Mouse (Mus musculus) layer of hippocampus, adult 18-20 months (tissue): ENCODE data around the gene Tmem132d. TPM values are rescaled to one million over a fixed set of nuclear protein-coding genes. Genes with fewer than 3 reads are reported as not detected.
A peak's percentile ranks its signal among the peaks of the same experiment; 100 is the strongest.

ENCODE experiments used
- DNase-seq, 2 experiments: peaks; one replicate each; pipeline ENCODE4 v3.0.0; 2022; ENCODE audit warnings: low spot score in 2 of 2
- long read RNA-seq: library from polyadenylated mRNA; stranded (forward); transcript quantifications from one replicate; pipeline ENCODE4 v2.0.0, GENCODE M21; 2021
- total RNA-seq, 2 experiments: library from RNA; stranded (reverse); gene quantifications; 2 replicates each; pipeline ENCODE4 v1.2.3; 2021

The Tmem132d gene
- total RNA-seq, result 10 to 100 TPM; 20.0 to 20.1 TPM
- long read RNA-seq, full-length matches to known transcripts, result 13 of 23 reads
- long read RNA-seq, partial matches to known transcripts, result 4 of 23 reads
- long read RNA-seq, other reads (novel, unspliced or antisense), result 6 of 23 reads

DNA sequence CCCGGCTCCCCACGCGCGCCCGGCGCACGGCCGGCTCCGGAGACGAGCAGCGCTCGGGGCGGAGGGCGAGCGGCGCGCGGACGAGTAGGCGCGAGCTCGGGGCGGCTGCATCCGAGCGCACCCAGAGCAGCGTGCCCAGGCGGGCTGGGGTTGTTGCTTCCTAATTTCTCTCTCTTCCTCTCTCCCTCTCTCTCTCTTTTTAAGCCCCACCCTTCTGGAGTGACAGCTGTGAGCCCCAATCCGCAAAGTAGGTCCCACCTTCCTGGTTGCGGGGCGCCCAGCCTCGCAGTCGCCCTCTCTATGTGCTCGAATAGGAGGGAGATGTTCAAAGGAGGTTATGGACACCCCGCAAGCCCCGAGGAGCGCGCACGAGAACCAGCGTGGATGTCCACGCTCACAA, at the start of gene Tmem132d:
Gene Tmem132d, minus strand, starts transcription at position 162 of the 400 bp plus-strand sequence.
- peak; percentile 59 to 77 for DNase-seq

DNA sequence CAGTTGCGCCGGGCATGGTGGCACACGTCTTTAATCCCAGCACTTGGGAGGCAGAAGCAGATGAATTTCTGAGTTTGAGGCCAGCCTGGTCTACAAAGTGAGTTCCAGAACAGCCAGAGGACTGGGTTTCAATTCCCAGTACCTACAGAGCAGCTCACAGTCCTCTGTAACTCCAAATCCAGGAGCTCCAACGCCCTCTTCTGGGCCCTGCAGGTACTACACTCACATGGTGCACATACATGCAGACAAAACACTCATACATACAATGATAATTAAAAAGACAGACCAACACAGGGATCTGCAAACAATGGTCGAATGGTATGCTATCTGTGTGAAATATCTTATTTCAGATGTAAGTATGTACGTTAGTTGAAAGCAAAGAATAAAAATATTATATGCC, 47.9 kb upstream of the Tmem132d start:
- no peak for DNase-seq

DNA sequence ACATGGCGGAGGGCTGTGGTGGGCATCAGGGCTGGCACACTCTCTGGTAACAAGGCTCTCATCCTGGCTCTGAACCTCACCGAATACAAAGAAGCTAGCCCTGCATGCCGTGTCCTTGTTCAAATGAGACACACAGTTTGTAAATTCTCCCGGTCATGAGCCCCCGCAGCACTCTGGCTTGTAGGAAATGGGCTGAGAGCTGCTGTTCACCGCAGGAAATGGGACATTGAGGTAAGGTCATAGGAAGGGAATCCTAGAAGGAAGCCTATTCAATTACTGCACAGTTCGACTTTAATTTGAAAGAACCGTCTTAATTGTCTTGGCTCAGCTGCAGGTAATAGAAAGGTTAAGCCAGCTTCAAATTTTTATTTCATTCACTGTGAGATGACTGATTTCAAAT, 42.5 kb upstream of the Tmem132d start:
- no peak for DNase-seq

DNA sequence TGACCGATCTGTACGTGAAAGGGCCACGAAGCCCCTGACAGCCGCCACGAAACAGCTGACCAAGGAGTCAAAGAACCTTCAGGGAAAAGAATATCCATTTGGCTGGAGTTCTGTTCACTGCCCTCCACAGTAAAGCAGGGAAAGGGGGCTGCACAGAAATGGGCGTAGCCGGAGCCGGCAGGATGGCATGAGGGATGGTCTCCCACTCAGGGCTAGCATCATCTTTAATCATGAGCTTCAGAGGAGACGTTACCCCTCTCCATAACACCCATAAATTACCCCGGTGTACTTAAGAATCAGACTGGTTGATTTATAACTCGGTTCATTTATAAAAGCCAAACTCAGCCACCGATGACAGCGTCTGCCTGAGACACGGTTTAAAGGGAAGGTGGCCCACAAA, 36.9 kb upstream of the Tmem132d start:
- DNase-seq, result no peak

DNA sequence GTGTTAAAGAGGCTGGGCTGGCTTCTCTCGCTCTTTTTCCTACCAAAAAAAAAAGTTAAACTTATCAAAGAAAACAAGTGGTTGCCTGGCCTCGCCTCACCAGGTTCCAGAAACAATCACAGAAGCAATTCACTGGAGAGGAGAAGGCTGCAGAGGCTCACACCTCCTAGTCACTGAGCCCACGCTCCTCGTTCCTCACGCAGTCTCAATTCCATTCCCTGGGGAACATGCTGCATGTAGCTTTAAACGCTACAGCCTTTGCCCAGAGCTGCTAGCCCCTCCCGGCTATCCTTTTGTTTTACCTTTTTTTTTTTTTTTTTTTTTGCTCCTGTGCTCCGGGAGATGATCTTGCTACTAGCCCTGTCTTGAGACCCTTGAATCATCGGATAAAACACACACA, 31.6 kb upstream of the Tmem132d start:
- no peak for DNase-seq

DNA sequence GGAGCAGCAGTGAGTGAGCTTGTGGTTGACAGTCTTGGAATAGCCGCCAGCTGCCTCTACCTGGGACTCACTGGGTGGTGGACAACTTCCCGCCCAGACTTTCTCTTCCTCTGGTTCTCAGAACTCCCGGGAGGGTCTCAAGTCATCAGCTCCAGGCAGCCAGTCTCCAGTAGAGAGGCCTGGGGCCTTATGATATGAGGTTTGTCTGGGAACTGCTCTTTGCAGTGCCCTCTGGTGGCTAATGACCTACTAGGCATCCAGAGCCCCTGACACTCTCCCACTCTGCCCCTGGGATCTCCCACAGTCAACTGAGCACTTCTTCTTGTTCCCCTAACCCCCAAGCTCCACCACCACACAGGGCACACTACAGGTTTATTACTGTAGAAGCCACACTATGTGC, 27.7 kb upstream of the Tmem132d start:
- no peak for DNase-seq

DNA sequence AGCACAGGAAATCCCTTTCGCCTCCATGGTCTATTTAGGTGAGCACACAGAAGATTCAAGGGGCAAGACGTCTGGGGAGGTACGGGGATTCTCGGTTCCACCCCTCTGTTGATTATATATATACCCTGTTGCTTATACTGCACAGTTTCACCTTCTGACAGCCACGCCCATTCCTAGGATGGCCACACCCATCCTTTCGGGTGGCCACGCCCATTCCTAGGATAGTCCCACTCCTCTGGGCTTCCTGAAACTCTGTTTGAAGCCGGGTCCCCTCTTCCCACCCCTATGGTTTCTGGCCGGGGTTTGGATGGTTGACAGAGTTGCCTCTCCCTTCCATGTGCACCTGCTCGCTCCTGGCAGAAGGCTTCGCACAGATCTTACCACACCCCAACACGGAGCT, 22.9 kb upstream of the Tmem132d start:
- DNase-seq, result no peak

DNA sequence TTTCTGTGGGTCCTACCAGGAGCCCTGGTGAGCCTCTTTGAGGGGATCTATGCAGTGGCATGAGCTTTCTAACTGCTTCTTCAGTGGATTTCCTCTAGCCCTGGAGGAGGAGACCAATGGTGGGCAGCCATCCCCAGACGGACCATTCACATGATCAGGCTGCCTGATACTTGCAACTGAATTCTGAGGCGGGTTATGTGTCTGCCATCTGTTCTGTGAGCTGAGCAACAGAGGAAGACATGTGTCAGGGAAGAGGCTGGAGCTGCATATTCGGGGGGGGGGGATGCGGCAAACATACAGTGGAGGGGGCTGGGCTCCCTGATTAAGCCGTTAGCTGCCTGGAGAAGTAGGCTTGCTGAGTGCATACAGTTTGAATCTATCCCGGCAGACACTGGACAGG, 19.3 kb upstream of the Tmem132d start:
- DNase-seq, result peak in 1 of 2 experiments; percentile 46

DNA sequence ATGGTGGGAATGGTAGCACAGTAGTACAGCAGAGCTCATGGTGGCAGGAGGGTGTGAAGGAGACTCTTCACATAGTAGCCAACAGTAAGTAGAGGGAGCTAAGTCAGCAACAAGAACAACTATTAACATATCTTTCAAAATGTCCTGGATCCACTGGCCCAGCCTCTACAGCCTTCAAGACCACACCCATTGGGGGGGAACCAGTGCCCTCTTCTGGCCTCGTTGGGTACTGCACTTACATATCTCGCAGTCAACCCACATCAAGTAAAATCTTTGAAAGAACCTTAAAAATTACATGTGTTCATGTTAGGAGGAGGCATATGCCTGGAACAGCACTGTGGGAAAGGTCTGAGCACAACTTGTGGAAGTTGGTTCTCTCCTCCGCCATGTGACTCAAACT, 17.9 kb upstream of the Tmem132d start:
- DNase-seq, result no peak

DNA sequence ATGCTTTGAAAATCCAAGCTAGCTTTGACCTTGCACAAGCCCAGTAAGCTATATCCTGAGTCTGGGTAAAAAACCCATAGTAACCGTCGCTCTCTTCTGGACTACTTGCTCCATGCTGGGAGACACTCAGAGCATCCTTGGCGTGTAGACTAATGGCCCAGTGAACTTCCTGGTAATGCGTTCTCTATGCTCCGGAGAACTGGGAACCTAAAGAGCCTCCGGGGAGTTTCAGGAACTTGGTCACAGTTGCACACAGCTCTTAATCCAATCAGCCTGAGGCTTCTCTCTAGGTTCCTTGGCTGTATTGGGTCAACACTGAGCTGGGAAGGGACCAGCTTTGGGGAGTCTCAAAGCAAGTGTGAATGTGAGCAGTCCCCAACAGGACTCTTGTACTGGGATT, 12.0 kb upstream of the Tmem132d start:
- no peak for DNase-seq

DNA sequence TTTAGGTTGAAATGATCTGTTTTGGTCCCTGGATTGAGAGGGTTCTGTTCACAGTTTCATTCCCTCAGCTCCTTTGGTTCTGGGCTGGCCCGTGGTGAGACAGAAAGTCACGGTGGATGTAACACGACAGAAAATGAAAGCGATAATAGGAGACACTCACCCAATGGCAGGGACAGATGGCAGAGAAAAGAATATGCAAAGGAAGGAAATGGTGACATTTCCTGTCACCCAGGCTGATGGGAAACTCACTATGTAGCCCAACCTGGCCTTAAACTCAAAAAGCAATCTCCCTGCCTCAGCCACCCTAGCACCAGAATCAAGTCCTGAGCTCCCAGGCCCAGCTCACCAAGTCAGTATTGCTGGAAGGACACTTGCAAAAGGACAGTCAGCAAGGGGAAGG, 11.0 kb upstream of the Tmem132d start:
- no peak for DNase-seq

DNA sequence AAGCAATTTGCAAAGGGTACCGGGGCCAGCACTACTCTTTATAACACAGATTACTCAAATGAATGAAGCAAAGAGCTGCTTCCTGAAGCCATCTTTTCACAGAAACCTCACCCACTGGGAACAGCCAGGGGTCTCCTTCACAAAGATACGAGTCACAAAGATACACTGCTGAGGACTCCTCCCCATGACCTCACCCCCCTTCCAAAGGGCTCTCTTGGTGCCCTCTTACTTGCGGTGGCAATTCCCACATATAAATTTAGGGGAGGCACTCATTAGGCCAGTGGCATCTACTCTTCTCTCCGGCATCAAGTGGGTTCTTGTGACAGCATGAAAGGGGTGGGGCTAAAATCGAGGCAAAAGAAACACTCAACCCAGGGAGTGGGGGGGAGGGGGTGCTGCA, 8.2 kb upstream of the Tmem132d start:
- DNase-seq, result no peak

DNA sequence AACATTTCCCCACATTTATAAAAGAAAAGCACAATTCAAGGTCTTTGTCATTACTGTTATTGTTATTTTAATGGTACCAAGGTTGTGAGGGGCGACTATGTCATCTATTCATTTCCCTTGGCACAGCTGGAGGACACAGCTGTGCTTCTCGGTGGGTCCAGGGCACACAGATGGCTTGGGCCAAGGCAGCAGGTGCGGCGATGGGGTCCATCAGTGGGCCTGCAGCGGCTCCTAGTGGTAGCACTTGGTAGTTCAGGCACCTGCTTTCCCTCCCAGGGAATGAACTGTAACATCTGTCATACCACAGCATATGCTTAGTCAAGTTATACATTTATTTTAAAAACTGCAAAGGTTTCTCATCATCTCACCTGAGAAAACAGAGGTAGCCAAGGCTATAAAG, 7.0 kb upstream of the Tmem132d start:
- peak; percentile 41 to 77 for DNase-seq

DNA sequence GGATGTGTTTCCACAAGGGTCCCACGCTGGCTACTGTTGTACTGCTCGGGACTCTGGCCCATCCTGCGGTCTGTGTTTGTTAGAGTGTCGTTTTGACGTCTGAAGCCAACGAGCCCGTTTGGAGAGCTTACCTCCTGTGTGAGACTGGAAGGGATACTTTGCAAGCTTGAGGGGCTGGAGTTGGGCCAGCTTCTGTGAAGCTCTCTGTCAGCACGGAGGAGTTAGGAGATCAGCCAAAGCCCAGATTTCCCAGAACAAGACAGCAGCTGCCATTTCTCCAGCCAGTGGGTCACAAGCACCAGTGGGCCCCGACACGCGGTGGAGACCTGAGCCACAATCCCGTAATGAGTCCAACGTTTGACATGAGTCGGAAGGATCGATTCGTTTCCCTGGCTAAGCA, 5.2 kb upstream of the Tmem132d start:
- no peak for DNase-seq

DNA sequence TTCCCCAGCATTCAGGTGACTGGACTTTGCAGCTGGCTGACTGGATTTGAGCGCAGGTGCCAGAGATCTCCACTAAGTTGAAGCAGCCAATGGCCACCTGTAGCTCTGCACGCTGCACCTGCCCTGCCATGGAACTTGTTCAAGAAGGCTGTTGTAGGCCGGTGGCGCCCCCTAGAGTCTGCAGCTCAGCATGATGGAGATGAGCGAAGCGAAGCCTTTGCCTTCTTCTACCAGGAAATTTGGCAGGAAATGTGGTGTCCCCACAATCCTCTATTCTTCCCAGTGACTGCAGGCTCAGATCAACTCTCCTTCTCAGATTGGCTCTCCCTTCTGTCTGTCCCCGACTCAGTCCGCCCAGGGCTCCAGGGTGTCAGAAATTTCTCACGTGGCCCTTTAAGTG, 4.0 kb upstream of the Tmem132d start:
- peak; percentile 76 to 93 for DNase-seq

DNA sequence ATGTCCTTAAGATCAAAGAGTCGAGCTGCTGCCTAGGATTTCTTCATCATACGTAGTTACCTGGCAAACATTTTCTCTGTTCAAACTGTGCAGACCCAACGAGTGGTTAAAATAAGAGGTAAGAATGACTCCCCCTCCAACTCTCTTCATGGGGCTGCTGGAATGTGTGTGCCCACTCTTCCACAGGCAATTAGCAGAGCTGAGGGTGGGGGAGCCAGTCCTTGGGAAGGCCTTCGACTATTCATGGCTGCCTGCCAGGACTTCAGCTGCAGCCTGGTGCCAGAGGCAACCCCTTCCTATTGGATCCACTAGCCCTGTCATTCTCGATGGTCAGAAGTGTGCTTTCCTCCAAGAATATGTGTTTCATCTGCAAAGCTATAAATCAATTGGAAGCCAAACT, 2.8 kb upstream of the Tmem132d start:
- no peak for DNase-seq

DNA sequence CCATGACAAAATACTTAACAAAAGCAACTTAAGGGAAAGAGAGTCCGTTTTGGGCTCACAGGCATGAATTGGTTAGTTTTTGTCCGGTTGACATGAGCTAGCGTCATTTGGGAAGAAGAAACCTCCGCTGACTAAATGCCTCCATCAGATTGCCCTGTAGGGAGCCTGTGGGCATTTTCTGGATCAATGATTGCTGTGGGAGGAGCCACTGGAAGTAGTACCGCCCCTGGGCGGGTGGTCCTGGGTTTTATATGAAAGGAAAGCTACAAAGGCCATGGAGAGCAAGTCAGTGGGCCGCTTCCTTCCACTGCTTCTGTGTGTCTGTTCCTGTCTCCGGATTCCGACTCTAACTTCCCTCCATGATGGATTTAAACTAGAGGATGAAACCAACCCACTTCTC, 909 bp upstream of the Tmem132d start:
- no peak for DNase-seq

DNA sequence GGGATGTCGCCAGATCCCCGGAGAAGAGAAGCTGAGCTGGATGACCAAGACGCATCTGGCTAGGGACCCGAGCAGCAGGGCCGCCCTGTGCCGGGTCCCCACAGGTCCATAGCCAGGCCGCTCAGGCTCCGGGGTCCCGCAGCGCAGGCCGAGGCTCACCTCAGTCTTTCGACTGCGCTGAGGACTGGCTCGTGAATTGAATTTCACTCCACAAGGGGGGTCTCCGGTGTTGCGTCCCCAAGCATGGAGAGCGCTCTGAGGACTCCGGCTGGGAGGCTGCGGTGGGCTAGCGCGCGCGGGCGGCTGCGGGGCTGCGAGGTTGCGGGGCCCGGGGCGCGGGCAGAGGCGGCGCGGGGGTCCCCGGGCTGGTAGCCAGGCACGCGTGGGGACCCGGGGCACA, 455 bp downstream of the Tmem132d start:
- DNase-seq, result no peak

DNA sequence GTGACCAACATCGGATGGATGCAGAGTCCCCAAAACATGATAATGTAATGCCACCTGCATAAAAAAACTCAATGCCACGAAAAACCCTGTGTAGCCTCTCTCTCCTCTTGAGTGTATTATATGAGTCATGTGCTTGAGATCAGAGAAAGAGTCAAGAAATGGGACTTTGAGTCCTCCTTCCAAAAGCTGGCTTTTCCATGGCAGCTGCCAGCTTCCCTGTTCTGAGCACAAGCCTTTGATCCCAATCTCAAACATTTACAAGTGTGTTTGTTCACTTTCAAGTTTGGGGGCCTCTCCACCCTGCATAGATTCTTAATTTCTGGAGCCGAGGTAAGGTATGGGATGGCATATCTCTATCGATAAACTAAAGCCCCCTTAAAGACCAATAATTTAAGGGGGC, 8.2 kb downstream of the Tmem132d start:
- no peak for DNase-seq

DNA sequence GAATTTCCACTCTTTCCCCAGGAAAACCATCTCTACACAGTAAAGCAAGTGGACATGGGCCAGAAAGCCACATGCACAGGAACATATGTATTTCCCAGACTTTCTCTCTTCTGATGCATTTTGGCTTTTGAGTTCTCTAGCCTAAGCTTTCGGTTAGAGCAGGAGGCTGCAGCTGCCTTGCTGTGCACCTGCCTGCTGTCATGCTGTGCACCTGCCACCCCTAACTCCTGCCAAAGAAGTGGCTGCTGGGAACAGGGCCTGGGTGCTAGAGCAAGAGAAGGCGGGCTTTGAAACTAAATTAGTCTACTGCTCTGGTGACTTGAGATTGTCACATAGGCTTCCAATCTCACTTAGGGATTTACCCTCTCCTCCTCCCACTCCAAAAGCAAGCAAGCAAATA, 8.7 kb downstream of the Tmem132d start:
- DNase-seq, result no peak

DNA sequence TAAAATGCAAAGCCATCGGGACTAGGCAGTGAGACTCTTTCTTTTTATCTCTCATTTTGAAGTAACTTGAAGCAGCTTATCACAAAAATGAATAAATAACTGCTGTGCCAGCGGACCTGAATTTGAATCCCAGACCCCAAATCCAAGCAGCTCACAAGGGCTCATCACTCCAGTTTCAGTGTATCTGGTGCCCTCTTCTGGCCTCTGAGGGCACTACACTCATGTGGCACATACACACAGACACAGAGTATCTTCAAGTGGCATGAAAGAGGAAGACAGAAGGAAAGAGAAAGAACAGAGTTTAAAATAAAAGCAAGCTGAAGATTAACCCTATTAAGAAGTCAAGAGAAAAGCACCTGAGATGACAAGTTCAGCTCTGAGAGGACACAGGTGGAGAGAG, 10.8 kb downstream of the Tmem132d start:
- no peak for DNase-seq

DNA sequence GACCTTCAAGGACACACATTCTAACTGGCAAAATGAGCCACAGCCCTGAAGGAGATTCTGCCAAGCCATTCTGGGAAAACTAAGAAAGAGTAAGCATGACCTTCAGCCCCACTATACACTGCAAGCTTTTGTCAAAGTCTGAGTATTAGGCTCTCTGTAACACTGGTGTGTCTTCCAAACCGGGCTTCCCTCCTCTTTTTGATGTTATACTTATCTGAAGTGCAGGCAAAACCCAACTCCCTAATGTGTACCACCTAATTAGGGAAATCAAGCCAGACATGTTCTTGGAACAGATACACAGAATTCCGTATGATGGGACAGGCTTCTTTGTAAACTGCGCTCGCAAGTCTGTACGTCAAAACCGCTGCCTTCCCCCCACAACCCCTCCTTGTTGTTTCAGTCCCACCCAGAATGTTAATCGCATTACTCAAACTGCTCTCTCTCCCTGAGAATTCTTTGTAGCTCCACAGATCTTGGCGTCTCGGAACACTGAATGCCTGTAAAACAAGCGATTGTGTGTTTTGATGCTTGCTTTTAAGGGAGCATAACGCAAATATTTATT, 14.6 kb downstream of the Tmem132d start:
- DNase-seq, result no peak

DNA sequence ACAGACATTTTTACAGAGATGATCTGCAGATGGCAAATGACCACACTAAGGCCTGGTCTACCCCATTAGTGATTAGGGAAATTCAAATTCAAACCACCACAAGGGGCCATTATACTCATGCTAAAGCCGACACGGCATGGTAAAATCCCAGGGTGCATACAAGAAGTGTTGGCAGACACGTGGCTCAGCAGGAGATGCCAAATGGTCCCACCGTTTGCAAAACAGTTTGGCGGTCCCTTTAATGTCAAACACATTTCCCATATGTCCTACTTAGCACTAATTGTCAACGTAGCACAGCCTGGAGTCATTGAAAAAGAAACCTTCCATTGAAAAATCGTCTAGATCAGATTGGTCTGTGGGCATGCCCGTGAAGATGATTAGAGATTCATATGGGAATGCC, 18.8 kb downstream of the Tmem132d start:
- DNase-seq, result no peak

DNA sequence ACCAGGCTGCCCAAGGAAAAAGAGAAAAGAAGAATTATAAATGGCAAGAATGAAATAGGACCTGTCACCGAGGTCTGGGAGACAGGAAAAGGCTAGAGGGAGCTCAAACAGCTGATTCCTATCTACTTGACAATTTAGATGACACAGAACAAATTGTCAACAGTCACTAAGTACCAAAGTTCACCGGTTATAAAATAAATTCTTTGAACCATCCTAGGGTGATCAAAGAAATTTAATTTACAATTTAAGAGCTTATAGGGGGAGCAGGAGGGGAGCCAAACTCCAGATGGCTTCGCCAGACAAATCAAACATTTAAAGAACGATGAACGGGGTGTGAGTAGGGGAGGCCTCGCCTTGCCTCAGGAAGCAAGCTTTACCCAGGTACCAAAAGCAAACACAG, 20.6 kb downstream of the Tmem132d start:
- no peak for DNase-seq
